Comparison of ENCODE assay signal across 21 mouse cellular contexts in the genomic region with DNA sequence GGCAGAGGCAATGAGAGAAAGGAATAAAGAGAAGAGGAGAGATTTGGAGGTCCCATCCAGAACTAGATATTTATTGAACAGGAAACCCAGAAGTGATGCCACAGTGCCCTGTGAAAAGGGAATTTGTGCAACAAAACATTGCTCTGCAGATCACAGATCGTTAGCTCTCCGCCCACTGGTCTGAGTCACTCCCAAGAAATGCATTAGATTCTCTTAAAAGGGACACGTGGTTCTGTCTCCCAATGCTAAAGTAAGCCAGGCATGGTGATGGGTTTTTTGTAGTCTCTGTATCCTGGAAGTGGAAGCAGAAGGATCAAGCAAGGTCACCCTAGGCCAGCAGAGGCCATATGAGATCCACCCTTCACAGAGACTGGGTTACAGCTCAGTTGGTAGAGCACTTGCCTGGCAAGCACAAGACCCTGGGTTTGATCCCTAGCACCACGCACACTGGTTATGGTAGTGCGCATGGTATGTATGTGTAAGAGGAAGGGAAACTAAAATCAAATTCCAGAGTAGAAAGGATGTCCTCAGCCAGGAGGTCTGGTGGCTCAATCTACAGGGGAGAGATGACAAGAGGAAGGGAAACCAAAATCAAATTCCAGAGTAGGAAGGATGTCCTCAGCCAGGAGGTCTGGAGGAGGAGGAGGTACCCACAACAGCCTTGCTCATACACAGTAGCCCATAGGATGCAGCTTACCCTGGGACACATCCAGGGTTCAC.
DNase-seq lines count a peak whose midpoint lies in the region; ATAC-seq and TF ChIP-seq lines count a peak whose summit lies in the region.
"Had no signal": no experiment of that assay in that cellular context is flagged by ENCODE, and none has a peak within 500 bp of the region (broad histone marks: within the 10 kb centered on the region; RNA-seq: fewer than 3 reads in every experiment).

No protein-coding gene starts in this region.

- TF ChIP-seq CTCF in layer of hippocampus, adult 2 months (conservative IDR thresholded peaks at IDR 0.05): no peak
- no peak for TF ChIP-seq CTCF in C2C12 (IDR thresholded peaks at IDR 0.05; ENCODE audit: control insufficient read depth, insufficient read depth, insufficient read length)
- TF ChIP-seq CTCF in liver, postnatal 0 days (IDR thresholded peaks at IDR 0.05; ENCODE audit: low read depth): no peak

- H3K4me2 ChIP-seq in liver, postnatal 0 days (ENCODE audit: low read depth, low read length): no peak overlapping the region
- H3K4me2 ChIP-seq: embryonic facial prominence, embryonic 15.5 days; forebrain, embryonic 12.5 days; hindbrain, embryonic 15.5 days; intestine, embryonic 15.5 days; limb, embryonic 15.5 days; liver, embryonic 15.5 days had no signal

- DNase-seq in layer of hippocampus, adult 2 months (ENCODE audit: low spot score in 2 of 2): no peak
- DNase-seq in layer of hippocampus, adult 9-10 months (ENCODE audit: low spot score): no peak
- DNase-seq in 3134 (ENCODE audit: extremely low read depth, insufficient read length, low spot score): peak; percentile 42
- DNase-seq in retina, postnatal 1 day: no peak
- DNase-seq in liver, postnatal 0 days: no peak
- DNase-seq: cerebellum, adult 2 months; cerebellum, postnatal 36 days; gastrocnemius, postnatal 14 days; heart, adult 2 months; heart, postnatal 36 days; lung, postnatal 14 days had no signal

- no peaks in the 10 kb centered on the region for H3K9me3 ChIP-seq in liver, postnatal 0 days (ENCODE audit: low read length)
- H3K9me3 ChIP-seq: embryonic facial prominence, embryonic 15.5 days; forebrain, embryonic 12.5 days; hindbrain, embryonic 15.5 days; intestine, embryonic 15.5 days; limb, embryonic 15.5 days; liver, embryonic 15.5 days had no signal

- no peaks in the 10 kb centered on the region for H3K27me3 ChIP-seq in C2C12 (ENCODE audit: control insufficient read depth, insufficient read depth, insufficient read length)
- H3K27me3 ChIP-seq in liver, postnatal 0 days (ENCODE audit: insufficient read depth, low read length): no peaks in the 10 kb centered on the region
- H3K27me3 ChIP-seq: embryonic facial prominence, embryonic 15.5 days; forebrain, embryonic 12.5 days; hindbrain, embryonic 15.5 days; intestine, embryonic 15.5 days; limb, embryonic 15.5 days; liver, embryonic 15.5 days had no signal

- no peaks in the 10 kb centered on the region for H3K79me2 ChIP-seq in C2C12 (ENCODE audit: control insufficient read depth, insufficient read depth)

- 61% methylated on average over 5 of the region's 5 CpGs for WGBS in liver, postnatal 0 days (ENCODE audit: insufficient replicate concordance)

- H3K27ac ChIP-seq in layer of hippocampus, adult 2 months: peak overlapping the region; percentile 58; the same call in 1 of the 2 replicates
- no peak overlapping the region for H3K27ac ChIP-seq in liver, postnatal 0 days (ENCODE audit: low read depth)
- H3K27ac ChIP-seq: embryonic facial prominence, embryonic 15.5 days; forebrain, embryonic 12.5 days; heart, adult 2 months; hindbrain, embryonic 15.5 days; intestine, embryonic 15.5 days; limb, embryonic 15.5 days; liver, embryonic 15.5 days had no signal

- no peaks in the 10 kb centered on the region for H3K4me1 ChIP-seq in liver, postnatal 0 days (ENCODE audit: insufficient read depth)
- H3K4me1 ChIP-seq: forebrain, embryonic 12.5 days; hindbrain, embryonic 15.5 days; intestine, embryonic 15.5 days; limb, embryonic 15.5 days; liver, embryonic 15.5 days had no signal

- peak; percentile 64 for ATAC-seq in granulocyte monocyte progenitor cell, adult 5-6 weeks (replicated peaks; ENCODE audit: poor library complexity, severe bottlenecking)
- ATAC-seq in liver, postnatal 0 days: no peak
- ATAC-seq: CD4-positive, CD25-positive, alpha-beta regulatory T cell, adult 4 months; intestine, embryonic 15.5 days; midbrain, embryonic 16.5 days had no signal

- H3K79me3 ChIP-seq in C2C12 (ENCODE audit: low read depth): no peaks in the 10 kb centered on the region

- no peak overlapping the region for H3K4me3 ChIP-seq in layer of hippocampus, adult 2 months
- no peak overlapping the region for H3K4me3 ChIP-seq in C2C12 (ENCODE audit: insufficient read depth, poor library complexity, severe bottlenecking)
- H3K4me3 ChIP-seq in liver, postnatal 0 days (ENCODE audit: low read depth, low read length): no peak overlapping the region
- H3K4me3 ChIP-seq: embryonic facial prominence, embryonic 15.5 days; forebrain, embryonic 12.5 days; heart, adult 2 months; hindbrain, embryonic 15.5 days; intestine, embryonic 15.5 days; limb, embryonic 15.5 days; liver, embryonic 15.5 days had no signal

- H3K9ac ChIP-seq in liver, postnatal 0 days (replicated peaks): no peak overlapping the region
- H3K9ac ChIP-seq: embryonic facial prominence, embryonic 15.5 days; forebrain, embryonic 12.5 days; hindbrain, embryonic 15.5 days; intestine, embryonic 15.5 days; limb, embryonic 15.5 days; liver, embryonic 15.5 days had no signal

- H3ac ChIP-seq in C2C12 (ENCODE audit: control insufficient read depth, insufficient read length, low read depth): no peak overlapping the region

- peaks cover 11% of the 10 kb centered on the region for H3K36me3 ChIP-seq in C2C12 (ENCODE audit: control insufficient read depth, insufficient read depth)
- H3K36me3 ChIP-seq in liver, postnatal 0 days (replicated peaks; ENCODE audit: insufficient read depth, low read length): no peaks in the 10 kb centered on the region
- H3K36me3 ChIP-seq: forebrain, embryonic 12.5 days; liver, embryonic 15.5 days had no signal

- no peak for TF ChIP-seq EP300 in liver, postnatal 0 days (IDR thresholded peaks at IDR 0.05; ENCODE audit: low read depth)

TF ChIP-seq in C2C12, 6 proteins besides CTCF, POLR2A, EP300 and RAD21:
- TF ChIP-seq USF1 (IDR thresholded peaks at IDR 0.05; ENCODE audit: low read depth): peak; percentile 97
- no peak for TF ChIP-seq MYOD1 (IDR thresholded peaks at IDR 0.05; ENCODE audit: control insufficient read depth, insufficient read length, low read depth)
- peak; percentile 63 for TF ChIP-seq MAX (IDR thresholded peaks at IDR 0.05)
